Mouse (Mus musculus) forebrain, postnatal 0 days (tissue): ENCODE results near the gene Hoxa9. TPM values are rescaled to one million over a fixed set of nuclear protein-coding genes. Genes with fewer than 3 reads are reported as not detected.

ENCODE experiments used
- ATAC-seq: fragments of 200-750 bp; cut with Nextera tagmentation; 2 replicates; pipeline ENCODE4 v1.8.0; 2017; ENCODE audit warnings: mild to moderate bottlenecking, moderate library complexity
- DNase-seq: peaks from one replicate; pipeline ENCODE4 v3.0.0-alpha.2; 2015
- H3K27ac ChIP-seq: fragments of 300-500 bp; sonication (generic); 2 replicates; pipeline ENCODE4 v1.5.1; 2014; ENCODE audit warnings: low read depth, mild to moderate bottlenecking, antibody characterized with exemption, low read length, moderate library complexity, mixed read lengths
- H3K27me3 ChIP-seq: fragments of 300-500 bp; sonication (generic); 2 replicates; pipeline ENCODE4 v1.6.1; 2014; ENCODE audit warnings: mild to moderate bottlenecking, low read length, mixed read lengths; ENCODE audit not compliant: insufficient read depth
- H3K36me3 ChIP-seq: fragments of 300-500 bp; sonication (generic); 2 replicates; pipeline ENCODE4 v1.6.1; 2014; ENCODE audit warnings: mild to moderate bottlenecking, moderate library complexity; ENCODE audit not compliant: insufficient read depth
- H3K4me1 ChIP-seq: fragments of 300-500 bp; sonication (generic); 2 replicates; pipeline ENCODE4 v1.6.1; 2014; ENCODE audit warnings: antibody characterized with exemption; ENCODE audit not compliant: insufficient read depth
- H3K4me2 ChIP-seq: fragments of 300-500 bp; sonication (generic); 2 replicates; pipeline ENCODE4 v1.6.1; 2014; ENCODE audit warnings: low read depth, mild to moderate bottlenecking, moderate library complexity
- H3K4me3 ChIP-seq: fragments of 300-500 bp; sonication (generic); 2 replicates; pipeline ENCODE4 v1.5.1; 2014; ENCODE audit warnings: low read depth, low read length, mixed read lengths
- H3K9ac ChIP-seq: fragments of 300-500 bp; sonication (generic); 2 replicates; pipeline ENCODE4 v1.6.1; 2014; ENCODE audit warnings: mild to moderate bottlenecking
- H3K9me3 ChIP-seq: fragments of 300-500 bp; sonication (generic); 2 replicates; pipeline ENCODE4 v1.6.1; 2016; ENCODE audit warnings: low read length
- CTCF ChIP-seq: sonication (generic); IDR thresholded peaks from 2 replicates; pipeline ENCODE4 v1.5.1; 2016; ENCODE audit warnings: antibody characterized with exemption, control low read depth, low read depth
- WGBS: fragments of 180-500 bp; shearing (Covaris S2); extraction: QIAGEN DNeasy Blood & Tissue Kit; methylation state at CpG from one replicate; pipeline ENCODE4 v1.1.7; 2014; 5-methylcytosine and 5-hydroxymethylcytosine counted together
- polyA plus RNA-seq: library from polyadenylated mRNA; unstranded; fragments of >200 nt; fragmentation: Nextera tagmentation; extraction: Ambion mirVana; gene quantifications from 2 replicates; pipeline ENCODE4 v1.2.1, GENCODE M21; 2015
- total RNA-seq: library from RNA; depleted of rRNA; stranded (reverse); fragments of >200 nt; gene quantifications from 2 replicates; pipeline ENCODE4 v1.2.3, GENCODE M21; 2014

Gene Hoxa9
- total and polyA plus RNA-seq, 2 experiments from 2014 or later: not detected

DNA sequence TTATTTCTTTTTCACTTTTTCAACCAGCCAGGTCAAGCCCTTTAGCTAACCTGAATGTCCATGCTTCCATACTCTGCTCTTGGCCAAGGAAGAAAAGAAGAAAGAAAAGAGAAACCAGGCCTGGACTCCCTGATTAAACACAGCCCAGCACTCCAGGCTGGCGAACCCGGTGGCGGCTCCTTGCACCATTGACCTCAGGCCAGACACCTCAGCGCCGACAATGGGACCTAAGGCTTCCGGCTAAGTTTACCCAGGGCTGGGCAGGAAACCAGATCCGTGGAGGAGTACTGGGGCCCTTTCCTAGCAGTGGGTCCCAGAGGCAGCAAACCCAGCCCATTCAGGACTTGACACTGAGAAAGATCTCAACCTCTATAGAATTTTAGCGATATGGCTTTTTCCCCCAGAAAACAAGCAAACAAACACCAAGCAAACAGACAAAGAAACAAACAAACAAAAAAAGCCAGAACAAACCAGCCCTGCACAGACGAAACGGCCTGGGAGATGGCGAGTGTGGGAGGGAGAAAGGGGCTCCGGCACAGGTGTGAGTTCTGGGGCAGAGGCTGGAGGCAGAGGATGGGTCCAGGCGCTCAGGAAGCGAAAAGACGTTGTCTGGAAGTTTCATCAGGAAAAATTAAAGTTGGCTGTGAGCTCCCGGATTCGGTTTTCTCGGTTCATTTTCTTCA lies 1.1 kb upstream of the Hoxa9 start:
- H3K9ac ChIP-seq: no peak overlapping the region
- no peak for TF ChIP-seq CTCF
- no peak overlapping the region for H3K27ac ChIP-seq
- no peaks in the 10 kb centered on the region for H3K36me3 ChIP-seq
- H3K4me3 ChIP-seq: no peak overlapping the region
- DNase-seq (no peak), ATAC-seq (no peak)
- H3K4me1 ChIP-seq: no peaks in the 10 kb centered on the region
- peaks cover 94% of the 10 kb centered on the region for H3K27me3 ChIP-seq
- H3K4me2 ChIP-seq: no peak overlapping the region
- WGBS: 2% methylated on average over 18 of the region's 18 CpGs
- H3K9me3 ChIP-seq: no peaks in the 10 kb centered on the region

DNA sequence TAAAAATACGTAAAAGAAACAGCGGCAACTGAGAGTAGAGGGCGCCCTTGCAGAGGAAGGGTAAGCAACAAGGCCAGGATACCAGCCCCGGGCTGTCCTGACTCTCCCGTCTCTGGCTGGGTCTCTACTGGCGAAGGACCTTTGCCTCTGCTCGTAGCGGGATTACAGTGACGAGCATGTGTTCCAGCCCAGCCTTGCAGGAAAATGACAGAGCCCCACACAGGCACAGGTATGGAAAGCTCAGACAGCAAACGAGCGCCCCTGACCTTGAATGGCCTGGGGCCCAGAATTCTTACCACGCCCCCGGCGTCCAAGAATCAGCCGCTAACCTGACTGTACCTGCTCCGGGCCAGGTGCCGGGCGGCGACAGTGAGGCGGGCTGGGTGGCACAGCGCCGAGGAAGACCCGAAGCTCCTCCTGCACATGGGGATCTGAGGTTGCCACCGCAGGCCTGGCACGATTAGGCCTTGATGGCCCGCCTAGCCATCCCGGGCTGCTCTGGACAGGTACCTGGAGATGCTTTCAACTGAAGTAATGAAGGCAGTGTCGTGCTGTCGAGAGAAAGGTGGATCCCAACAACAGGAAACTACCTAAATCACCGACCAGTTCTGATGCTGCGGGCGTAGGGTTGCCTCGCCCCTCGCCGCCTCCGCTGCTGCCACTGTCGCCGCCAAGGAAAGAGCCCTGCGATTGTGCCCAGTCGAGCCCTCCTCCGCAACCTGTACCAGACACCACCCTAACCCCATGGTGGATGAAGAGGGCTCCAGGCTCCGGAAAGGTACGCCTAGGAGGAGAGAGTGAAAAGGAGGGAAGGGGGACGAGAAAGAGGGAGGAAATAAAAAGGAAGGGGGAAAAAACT lies 1.1 kb downstream of the Hoxa9 start:
- 4% methylated on average over 44 of the region's 44 CpGs for WGBS
- no peak for TF ChIP-seq CTCF
- Histone ChIP-seq H3K27ac (no peak overlapping the region), H3K9ac (no peak overlapping the region), H3K27me3 (peaks cover 94% of the 10 kb centered on the region), H3K4me2 (no peak overlapping the region), H3K9me3 (no peaks in the 10 kb centered on the region), H3K36me3 (no peaks in the 10 kb centered on the region), H3K4me1 (no peaks in the 10 kb centered on the region), H3K4me3 (no peak overlapping the region)
- no peak for ATAC-seq
- no peak for DNase-seq

GRCm38 (mm10) chr6:52228475-52229465 lies 2.1 kb downstream of the Hoxa9 start:
- Histone ChIP-seq H3K4me1 (no peaks in the 10 kb centered on the region), H3K27ac (no peak overlapping the region), H3K36me3 (no peaks in the 10 kb centered on the region), H3K4me2 (no peak overlapping the region), H3K4me3 (no peak overlapping the region), H3K27me3 (peaks cover 95% of the 10 kb centered on the region), H3K9me3 (no peaks in the 10 kb centered on the region), H3K9ac (no peak overlapping the region)
- DNase-seq: no peak
- TF ChIP-seq CTCF: no peak
- 2% methylated on average over 38 of the region's 38 CpGs for WGBS
- no peak for ATAC-seq

GRCm38 (mm10) chr6:52227470-52228222 lies 3.2 kb downstream of the Hoxa9 start:
- Histone ChIP-seq H3K9me3 (no peaks in the 10 kb centered on the region), H3K4me1 (no peaks in the 10 kb centered on the region), H3K36me3 (no peaks in the 10 kb centered on the region), H3K9ac (no peak overlapping the region), H3K27ac (no peak overlapping the region), H3K4me3 (no peak overlapping the region), H3K27me3 (peaks cover 95% of the 10 kb centered on the region), H3K4me2 (no peak overlapping the region)
- ATAC-seq (no peak), DNase-seq (no peak)
- whole genome bisulfite sequencing: 3% methylated on average over 11 of the region's 11 CpGs
- TF ChIP-seq CTCF: no peak

GRCm38 (mm10) chr6:52226569-52227257 lies 4.2 kb downstream of the Hoxa9 start:
- H3K36me3 ChIP-seq: no peaks in the 10 kb centered on the region
- no peaks in the 10 kb centered on the region for H3K9me3 ChIP-seq
- H3K4me3 ChIP-seq: no peak overlapping the region
- DNase-seq (no peak), ATAC-seq (no peak)
- no peaks in the 10 kb centered on the region for H3K4me1 ChIP-seq
- WGBS: 4% methylated on average over 26 of the region's 26 CpGs
- no peak overlapping the region for H3K9ac ChIP-seq
- no peak overlapping the region for H3K27ac ChIP-seq
- no peak overlapping the region for H3K4me2 ChIP-seq
- H3K27me3 ChIP-seq: peaks cover 95% of the 10 kb centered on the region
- no peak for TF ChIP-seq CTCF
